Mouse (Mus musculus) megakaryocyte, embryonic 14.5 days (primary cell): ENCODE results near the gene Pkd1l2. TPM values are rescaled to one million over a fixed set of nuclear protein-coding genes. Genes with fewer than 3 reads are reported as not detected.

Source experiments
- H3K27me3 ChIP-seq: replicated peaks from 2 replicates; pipeline ENCODE3; 2012; ENCODE audit warnings: inconsistent platforms
- H3K36me3 ChIP-seq: replicated peaks from 2 replicates; pipeline ENCODE3; 2012; ENCODE audit warnings: low read length, inconsistent platforms, mixed read lengths
- H3K4me1 ChIP-seq: 2 replicates; pipeline ENCODE4 v1.6.1; 2012; ENCODE audit warnings: inconsistent platforms
- H3K4me3 ChIP-seq: replicated peaks from 2 replicates; pipeline ENCODE3; 2012; ENCODE audit warnings: moderate library complexity, mild to moderate bottlenecking, inconsistent platforms
- H3K9me3 ChIP-seq: 2 replicates; pipeline ENCODE4 v1.6.1; 2012; ENCODE audit warnings: inconsistent platforms
- FLI1 ChIP-seq: IDR thresholded peaks from 2 replicates; pipeline ENCODE4 v1.6.1; 2012; ENCODE audit warnings: low read length, inconsistent platforms, mixed read lengths
- GATA1 ChIP-seq: IDR thresholded peaks from 3 replicates; pipeline ENCODE4 v1.6.1; 2012; ENCODE audit warnings: mixed read lengths, low read length, inconsistent platforms, borderline replicate concordance
- polyA plus RNA-seq: library from polyadenylated mRNA; stranded (reverse); fragments of >175 nt; gene quantifications from 2 replicates; pipeline ENCODE4 v1.2.3, GENCODE M21; 2012; ENCODE audit warnings: low replicate concordance; ENCODE audit not compliant: insufficient read depth

The Pkd1l2 gene
- polyA plus RNA-seq, 1 experiment: 0.63 TPM

- peaks cover 51% of the 10 kb centered on the region for H3K27me3 ChIP-seq
- H3K36me3 ChIP-seq: peaks cover 4% of the 10 kb centered on the region
- no peak overlapping the region for H3K4me3 ChIP-seq
- no peak for TF ChIP-seq GATA1
- TF ChIP-seq FLI1: no peak
- peaks cover 12% of the 10 kb centered on the region; the same call in 1 of the 2 replicates for H3K4me1 ChIP-seq
- H3K9me3 ChIP-seq: peaks cover 14% of the 10 kb centered on the region
Observed at GRCm38 (mm10) chr8:117061180-117061880, 20.9 kb downstream of the Pkd1l2 start.

- peaks cover 53% of the 10 kb centered on the region for H3K27me3 ChIP-seq
- peaks cover 14% of the 10 kb centered on the region for H3K9me3 ChIP-seq
- no peak overlapping the region for H3K4me3 ChIP-seq
- peaks cover 13% of the 10 kb centered on the region; the same call in 1 of the 2 replicates for H3K4me1 ChIP-seq
- peaks cover 4% of the 10 kb centered on the region for H3K36me3 ChIP-seq
- TF ChIP-seq GATA1 (no peak), FLI1 (no peak)
Observed at GRCm38 (mm10) chr8:117060306-117060705, 21.9 kb downstream of the Pkd1l2 start.

DNA sequence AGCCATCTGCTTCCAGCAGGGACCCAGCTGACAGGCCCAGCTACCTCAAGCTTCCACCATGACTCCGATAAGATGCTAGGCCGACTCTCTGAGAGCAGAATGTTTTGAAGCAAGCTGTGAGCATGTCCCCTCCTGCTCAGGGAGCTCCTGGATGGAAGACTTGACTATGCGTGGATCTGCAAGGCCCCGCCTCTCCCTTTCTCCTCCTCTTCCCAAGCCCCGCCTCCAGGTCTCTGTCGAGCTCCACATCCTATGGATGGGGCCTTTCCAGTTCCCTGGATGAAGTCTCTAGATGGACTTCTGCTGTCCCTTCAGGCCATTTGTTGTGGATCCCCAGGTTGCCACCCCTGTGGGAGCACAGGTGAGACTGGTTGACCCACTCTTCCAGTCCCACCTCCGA, 23.2 kb downstream of the Pkd1l2 start:
- Histone ChIP-seq H3K36me3 (peaks cover 4% of the 10 kb centered on the region), H3K27me3 (peaks cover 47% of the 10 kb centered on the region), H3K4me3 (no peak overlapping the region), H3K4me1 (peaks cover 22% of the 10 kb centered on the region; the same call in 1 of the 2 replicates), H3K9me3 (peaks cover 14% of the 10 kb centered on the region)
- TF ChIP-seq FLI1 (no peak), GATA1 (no peak)

DNA sequence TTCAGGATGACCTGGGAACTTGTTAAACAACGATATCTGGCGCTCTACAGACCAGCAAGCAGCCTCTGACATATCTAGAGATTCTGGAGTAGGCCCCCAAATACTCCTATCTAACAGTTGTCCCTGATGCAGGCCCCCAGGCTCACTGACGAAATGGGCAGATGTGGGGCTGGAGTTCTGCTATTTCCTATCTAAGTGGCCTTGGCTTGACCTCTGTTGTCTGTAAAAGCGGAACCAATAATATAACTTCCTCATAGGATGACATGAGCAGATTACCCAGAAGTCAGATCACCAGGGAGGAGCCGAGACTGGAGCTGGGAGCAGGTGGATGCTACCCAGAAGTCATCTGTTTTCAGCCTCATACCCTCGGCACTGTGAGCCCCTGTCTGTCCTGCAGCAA, 27.2 kb downstream of the Pkd1l2 start:
- 0 out of 2 replicates have a peak, but pooled peaks cover 4% of the 10 kb centered on the region for H3K9me3 ChIP-seq
- no peak for TF ChIP-seq GATA1
- TF ChIP-seq FLI1: no peak
- H3K27me3 ChIP-seq: peaks cover 40% of the 10 kb centered on the region
- H3K4me3 ChIP-seq: no peak overlapping the region
- H3K4me1 ChIP-seq: peaks cover 38% of the 10 kb centered on the region
- no peaks in the 10 kb centered on the region for H3K36me3 ChIP-seq

GRCm38 (mm10) chr8:117054146-117054545, 28.1 kb downstream of the Pkd1l2 start:
- Histone ChIP-seq H3K27me3 (peaks cover 40% of the 10 kb centered on the region), H3K4me3 (no peak overlapping the region), H3K9me3 (0 out of 2 replicates have a peak, but pooled peaks cover 4% of the 10 kb centered on the region), H3K36me3 (no peaks in the 10 kb centered on the region), H3K4me1 (peaks cover 34% of the 10 kb centered on the region)
- TF ChIP-seq FLI1 (no peak), GATA1 (no peak)

GRCm38 (mm10) chr8:117053135-117054079, 28.8 kb downstream of the Pkd1l2 start:
- no peak overlapping the region for H3K4me3 ChIP-seq
- H3K9me3 ChIP-seq: 0 out of 2 replicates have a peak, but pooled peaks cover 4% of the 10 kb centered on the region
- no peaks in the 10 kb centered on the region for H3K36me3 ChIP-seq
- TF ChIP-seq GATA1: no peak
- TF ChIP-seq FLI1: no peak
- H3K4me1 ChIP-seq: peaks cover 30% of the 10 kb centered on the region
- H3K27me3 ChIP-seq: peaks cover 35% of the 10 kb centered on the region

GRCm38 (mm10) chr8:117051316-117051715, 30.9 kb downstream of the Pkd1l2 start:
- Histone ChIP-seq H3K27me3 (peaks cover 26% of the 10 kb centered on the region), H3K4me1 (peaks cover 30% of the 10 kb centered on the region)

GRCm38 (mm10) chr8:117050763-117051162, 31.5 kb downstream of the Pkd1l2 start:
- Histone ChIP-seq H3K4me1 (peaks cover 30% of the 10 kb centered on the region), H3K36me3 (no peaks in the 10 kb centered on the region), H3K27me3 (peaks cover 26% of the 10 kb centered on the region), H3K9me3 (0 out of 2 replicates have a peak, but pooled peaks cover 4% of the 10 kb centered on the region), H3K4me3 (no peak overlapping the region)
- TF ChIP-seq GATA1 (no peak), FLI1 (no peak)

More at GRCm38 (mm10) chr8:117051316-117051715, 30.9 kb downstream of the Pkd1l2 start:
- Histone ChIP-seq H3K36me3 (no peaks in the 10 kb centered on the region), H3K4me3 (no peak overlapping the region), H3K9me3 (0 out of 2 replicates have a peak, but pooled peaks cover 4% of the 10 kb centered on the region)
- no peak for TF ChIP-seq FLI1
- TF ChIP-seq GATA1: no peak

- Histone ChIP-seq H3K36me3 (no peaks in the 10 kb centered on the region), H3K4me3 (no peak overlapping the region), H3K27me3 (peaks cover 30% of the 10 kb centered on the region), H3K9me3 (0 out of 2 replicates have a peak, but pooled peaks cover 4% of the 10 kb centered on the region), H3K4me1 (peaks cover 20% of the 10 kb centered on the region)
- TF ChIP-seq FLI1 (no peak), GATA1 (no peak)
Observed at GRCm38 (mm10) chr8:117049444-117049843, 32.8 kb downstream of the Pkd1l2 start.
